Mouse (Mus musculus) mouse embryonic stem cell (cell line): Measurements from ENCODE around the gene Mrps18b.

Source experiments
- in situ Hi-C, 2 experiments: fragments of 300-500 bp; cut with MboI; formaldehyde crosslinking; loops; 1 replicate in 1 of 2; 3 replicates in 1 of 2; pipeline ENCODE4 v1.14.3; 2019 to 2020; ENCODE audit warnings: low sequenced_read_pairs in 2 of 2, low pct_unique_long_range_greater_than_20kb in 1 of 2, mixed read lengths in 1 of 2; ENCODE audit not compliant: unreplicated experiment in 1 of 2

Gene Mrps18b

DNA sequence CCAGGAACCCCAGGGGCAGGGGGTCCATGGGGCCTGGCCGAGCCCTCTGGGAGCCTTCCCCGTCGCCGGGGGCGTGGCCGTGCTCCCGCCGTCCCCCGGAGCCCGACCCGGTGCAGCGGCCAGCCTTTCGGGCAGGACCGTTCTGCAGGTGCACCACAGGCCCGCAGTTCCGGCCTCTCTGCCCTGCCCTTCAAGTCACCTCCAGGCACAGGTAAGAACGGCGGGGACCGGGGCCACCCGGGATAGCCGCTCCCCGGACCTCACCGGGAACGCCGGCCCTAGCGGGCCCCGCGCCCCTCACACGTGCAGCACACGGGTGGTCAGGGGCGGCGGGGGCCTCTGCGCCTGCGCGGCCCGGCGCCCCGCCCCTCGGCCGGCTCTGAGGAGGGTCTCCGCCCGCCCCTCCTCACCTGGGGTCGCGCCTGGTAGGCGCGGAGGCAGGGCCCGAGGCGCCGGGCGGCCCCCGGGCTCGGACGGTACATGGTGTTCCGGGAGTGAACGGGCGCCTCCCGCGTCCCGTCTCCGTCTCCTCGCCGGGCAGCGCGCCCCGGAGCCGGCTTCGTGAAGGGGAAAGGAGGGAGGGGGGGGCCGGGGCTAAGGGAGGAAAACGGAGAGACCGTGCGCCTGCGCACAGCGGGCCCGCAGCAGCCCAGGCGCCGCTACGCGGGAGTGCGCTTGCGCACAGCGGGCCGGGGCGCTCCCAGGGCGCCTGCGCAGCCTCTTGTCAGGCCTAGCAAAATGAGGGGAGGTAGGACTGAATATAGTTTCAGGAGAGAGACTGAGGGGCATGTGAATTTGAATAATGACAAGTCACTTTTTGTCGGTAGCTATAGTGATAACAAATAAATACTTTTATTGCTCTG is 19.2 kb downstream of the Mrps18b start, which contains the start of gene 2310061I04Rik:
2310061I04Rik (minus strand) TSS at position 651 of the 863 bp plus-strand sequence.
- in situ Hi-C loops: no loop called here

DNA sequence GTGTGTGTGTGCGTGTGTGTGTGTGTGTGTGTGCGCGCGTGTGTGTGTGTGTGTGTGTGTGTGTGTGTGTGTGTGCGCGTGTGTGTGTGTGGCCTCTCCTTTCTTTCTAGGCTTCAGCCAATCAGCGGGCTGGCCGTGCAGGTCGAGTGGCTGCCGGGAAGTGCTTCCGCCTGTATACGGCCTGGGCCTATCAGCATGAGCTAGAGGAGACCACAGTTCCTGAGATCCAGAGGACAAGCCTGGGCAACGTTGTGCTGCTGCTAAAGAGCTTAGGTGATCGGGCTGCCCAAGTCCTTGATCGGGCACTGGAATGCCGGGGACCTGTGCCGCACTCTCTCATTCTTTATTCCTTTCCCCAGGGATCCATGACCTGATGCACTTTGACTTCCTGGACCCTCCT is 28.5 kb downstream of the Mrps18b start:
- in situ Hi-C loops: no loop called here

DNA sequence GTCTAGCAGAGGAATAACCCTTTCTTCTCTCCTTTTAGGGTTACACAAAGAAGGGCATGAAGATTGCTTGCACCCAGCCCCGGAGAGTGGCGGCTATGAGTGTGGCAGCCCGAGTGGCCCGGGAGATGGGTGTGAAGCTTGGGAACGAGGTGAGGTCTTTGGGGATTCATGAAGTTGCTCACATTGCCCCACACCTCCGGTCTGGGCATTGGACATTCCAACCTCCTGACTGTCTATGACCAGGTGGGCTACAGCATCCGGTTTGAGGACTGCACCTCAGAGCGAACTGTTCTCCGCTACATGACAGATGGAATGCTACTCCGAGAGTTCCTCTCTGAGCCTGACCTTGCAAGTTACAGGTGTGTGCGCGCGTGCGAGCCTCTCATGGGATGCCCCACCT is 32.4 kb downstream of the Mrps18b start:
- in situ Hi-C loops: no loop called here

DNA sequence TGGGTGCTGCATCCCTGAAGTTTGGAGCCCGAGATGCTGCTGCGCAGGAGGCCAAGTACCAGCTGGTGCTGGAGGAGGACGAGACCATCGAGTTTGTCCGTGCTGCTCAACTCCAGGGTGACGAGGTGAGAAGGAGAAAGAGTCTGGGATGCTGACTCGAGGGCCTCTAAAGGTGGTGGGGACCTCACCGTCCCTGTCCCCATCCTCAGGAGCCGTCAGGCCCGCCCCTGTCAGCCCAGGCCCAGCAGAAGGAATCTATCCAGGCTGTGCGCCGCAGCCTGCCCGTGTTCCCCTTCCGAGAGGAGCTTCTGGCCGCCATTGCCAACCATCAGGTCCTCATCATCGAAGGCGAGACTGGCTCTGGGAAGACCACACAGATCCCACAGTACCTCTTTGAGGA is 33.3 kb downstream of the Mrps18b start:
- in situ Hi-C loops: no loop called here

DNA sequence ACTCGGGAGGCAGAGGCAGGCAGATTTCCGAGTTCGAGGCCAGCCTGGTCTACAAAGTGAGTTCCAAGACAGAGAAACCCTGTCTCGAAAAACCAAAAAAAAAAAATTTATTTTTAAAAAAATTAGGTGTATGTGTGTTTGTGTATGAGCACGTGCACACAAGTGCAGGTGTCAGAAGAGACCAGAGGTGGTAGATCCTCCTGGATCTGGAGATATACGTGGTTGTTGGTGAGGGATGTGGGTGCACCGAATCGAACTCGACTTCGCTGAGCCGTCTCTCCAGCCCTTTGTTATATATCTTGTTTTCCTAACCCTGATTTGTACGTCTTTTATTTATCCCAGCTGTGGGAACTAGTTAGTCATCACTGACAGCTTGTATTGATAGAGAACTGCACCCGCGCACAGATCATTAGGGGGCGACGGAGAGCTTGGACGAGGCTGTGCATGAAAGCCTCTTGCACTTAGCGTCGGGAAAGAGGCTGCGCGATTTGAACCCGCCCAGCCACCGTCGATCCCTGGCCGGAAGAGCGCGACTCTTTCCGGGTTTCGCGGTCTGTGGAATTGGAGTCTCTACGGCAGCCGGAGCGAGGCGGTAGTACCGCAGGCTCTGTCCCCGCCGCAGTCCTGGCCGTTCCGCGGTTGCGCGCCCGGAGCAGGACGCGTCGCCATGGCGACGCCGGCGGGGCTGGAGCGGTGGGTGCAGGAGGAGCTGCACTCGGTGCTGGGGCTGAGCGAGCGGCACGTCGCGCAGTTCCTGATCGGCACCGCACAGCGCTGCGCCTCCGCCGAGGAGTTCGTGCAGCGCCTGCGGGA is 36.7 kb downstream of the Mrps18b start, which contains the start of gene Dhx16:
Dhx16 (plus strand) TSS at position 575 of the 813 bp plus-strand sequence.
- in situ Hi-C loops: no loop called here

DNA sequence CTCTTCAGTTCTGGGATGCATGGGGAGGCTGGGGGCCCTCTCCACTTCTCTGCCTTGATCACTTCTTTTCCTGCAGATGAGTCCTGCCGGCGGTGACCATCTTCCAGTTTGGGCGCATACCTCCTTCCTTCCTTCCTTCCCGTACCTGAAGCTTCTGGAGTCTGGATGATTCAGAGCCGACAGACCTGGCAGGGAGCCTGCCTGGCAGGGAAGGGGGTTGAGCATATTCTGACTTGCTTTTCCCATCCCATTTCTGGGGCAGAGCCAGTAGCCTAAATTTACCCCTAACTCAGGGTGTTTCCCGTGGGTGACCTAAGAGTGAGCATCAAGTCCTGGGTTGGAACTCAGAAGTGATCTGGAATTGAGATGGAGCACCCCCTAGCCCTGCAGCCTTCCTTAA is 41.5 kb downstream of the Mrps18b start:
- in situ Hi-C loops: loop anchor here in 1 of 2 experiments (5.0 kb wide), 1 partner anchor 47 kb away; no protein-coding TSS in a partner anchor

DNA sequence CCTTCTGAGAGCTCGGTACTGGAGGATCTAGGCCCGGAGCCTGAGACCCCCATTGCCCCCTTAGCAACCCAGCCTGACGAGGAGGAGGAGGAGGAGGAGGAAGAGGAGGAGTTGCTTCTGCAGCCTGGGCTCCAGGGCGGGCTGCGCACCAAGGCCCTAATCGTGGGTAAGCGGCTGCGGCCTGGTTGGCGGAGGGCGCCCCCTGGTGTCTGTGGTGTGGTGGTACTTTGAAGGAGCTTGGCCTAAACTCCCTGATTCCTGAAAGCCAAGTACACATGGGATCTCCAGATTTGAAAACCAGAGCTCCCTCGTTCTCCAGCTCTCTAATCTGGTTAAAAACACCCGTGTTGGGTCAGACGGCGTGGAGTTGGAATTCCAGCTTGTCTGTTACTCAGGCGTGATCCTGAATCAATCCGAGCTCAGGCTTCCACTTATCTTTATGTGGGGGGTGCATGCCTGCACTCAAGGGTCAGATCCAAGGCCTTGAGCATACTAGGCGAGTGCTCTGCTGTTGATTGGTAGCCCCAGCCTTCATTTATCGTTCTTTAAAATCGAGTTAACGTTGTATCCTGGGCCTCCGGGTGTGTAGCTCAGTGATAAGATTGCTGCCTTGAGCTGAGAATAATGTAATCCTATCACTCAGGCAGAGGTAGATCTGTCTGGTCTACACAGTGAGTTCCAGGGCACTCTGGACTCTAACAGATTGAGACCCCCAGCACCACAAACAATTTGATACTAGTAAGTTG is 42.2 kb downstream of the Mrps18b start:
- in situ Hi-C loops: loop anchor here in 1 of 2 experiments (5.0 kb wide), 1 partner anchor 47 kb away; no protein-coding TSS in a partner anchor

DNA sequence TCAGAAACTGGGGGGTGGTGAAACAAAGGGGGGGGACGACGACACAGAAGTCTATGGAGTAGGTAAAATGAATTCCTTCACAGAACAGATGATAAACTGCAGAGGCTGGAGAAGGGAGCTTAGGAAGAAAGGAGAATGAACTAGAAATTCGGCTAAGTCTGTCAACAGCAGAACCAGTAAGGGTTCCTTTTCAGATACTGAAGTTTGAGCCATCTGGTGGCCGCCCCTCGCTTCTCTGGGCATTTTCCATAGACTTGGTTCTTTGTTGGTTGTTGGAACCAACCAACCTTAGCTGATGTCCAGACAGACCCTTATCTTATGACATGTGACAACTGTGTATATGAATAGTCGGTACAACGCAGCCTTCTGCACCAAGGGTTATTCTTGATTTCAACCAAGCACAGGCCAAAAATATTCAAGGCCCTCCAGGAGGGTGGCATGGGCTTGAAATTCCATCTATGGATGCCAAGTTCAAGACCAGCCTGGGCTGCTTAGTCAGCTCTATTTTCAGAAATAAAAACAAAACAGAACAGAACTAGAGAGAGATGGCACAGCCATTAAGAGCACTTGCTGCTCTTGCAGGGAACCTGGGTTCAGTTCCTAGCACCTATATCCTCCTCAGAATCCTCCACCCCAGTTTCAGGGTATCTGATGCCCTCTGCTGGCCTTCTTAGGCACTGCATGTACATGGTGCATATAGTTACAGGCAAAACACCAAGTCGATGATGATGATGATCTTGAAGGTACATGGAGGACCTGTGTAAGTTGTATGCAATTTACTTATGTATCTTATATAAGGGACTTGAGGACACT is 45.1 kb downstream of the Mrps18b start:
- in situ Hi-C loops: loop anchor here in 1 of 2 experiments (5.0 kb wide), 1 partner anchor 44 kb away; no protein-coding TSS in a partner anchor

DNA sequence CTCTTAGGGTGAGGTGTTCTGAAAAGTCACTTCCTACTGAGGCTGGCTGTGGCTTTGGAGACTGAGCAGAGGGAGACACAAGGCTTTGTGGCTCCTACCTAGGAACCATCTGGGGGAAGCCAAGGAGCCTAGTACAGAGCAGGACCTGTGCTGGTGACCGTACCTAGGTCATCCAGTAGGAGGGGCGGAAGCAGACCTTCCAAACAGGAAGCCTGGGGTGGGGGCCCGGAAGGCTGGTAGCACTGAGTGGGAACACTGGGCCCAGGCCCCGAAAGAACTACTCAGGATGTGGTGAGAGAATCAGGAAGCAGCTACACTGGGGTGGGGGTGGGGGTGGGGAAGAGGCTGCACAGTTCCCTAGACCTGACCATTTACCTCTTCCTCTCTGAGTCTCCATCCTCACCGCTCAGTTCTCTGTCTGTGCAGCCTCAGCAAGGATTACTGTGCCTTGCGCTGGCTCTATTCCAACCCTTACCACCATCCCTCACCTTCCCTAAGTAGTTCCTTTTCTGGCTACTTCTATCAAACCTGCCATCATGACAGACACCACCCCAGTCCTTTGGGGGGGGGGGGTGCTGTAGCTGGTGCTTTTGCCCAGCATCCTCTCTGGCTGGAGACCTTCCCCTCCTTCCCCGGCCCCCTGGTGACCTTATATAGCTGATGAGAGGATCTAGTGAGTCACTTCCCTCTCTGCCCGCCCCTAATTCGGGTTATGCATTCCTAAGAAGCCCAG is 45.9 kb downstream of the Mrps18b start:
- in situ Hi-C loops: loop anchor here in 1 of 2 experiments (5.0 kb wide), 1 partner anchor 43 kb away; no protein-coding TSS in a partner anchor

DNA sequence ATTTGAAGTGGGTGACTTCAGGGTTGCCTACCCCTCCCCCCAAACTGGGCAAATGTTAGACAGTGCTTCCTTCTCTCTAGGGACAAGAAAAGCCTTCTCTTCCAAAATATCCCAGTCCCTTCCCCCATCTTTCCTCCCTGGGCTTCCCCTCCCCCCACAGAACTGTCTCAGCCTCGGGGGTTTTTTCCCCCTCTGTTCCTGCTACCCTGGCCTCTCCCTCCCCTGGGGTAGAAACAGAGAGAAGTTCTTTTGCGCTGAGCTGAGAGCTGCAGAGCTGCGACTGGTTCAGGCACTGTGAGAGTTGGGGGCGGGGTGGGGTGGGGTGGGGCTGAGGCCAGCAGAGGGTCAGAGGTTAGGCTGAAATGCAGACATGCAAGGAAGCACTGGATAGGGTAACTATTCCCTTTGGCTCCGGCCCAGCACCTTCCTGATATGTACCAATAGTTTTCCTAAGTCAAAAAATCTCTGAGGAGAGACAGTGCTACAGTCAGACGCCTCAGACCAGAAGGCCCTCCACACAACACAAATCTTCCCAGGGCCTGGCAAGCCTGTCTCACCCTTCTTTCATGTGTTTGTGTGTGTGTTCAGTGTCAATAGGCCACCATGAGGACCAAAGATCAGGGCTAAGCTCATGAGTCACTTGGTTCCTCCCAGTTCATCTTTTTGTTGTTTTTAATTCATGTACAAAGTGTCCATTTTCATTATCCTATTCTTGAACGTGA is 46.7 kb downstream of the Mrps18b start:
- in situ Hi-C loops: loop anchor here (5.0 kb wide), 1 partner anchor 42 kb away; no protein-coding TSS in a partner anchor

DNA sequence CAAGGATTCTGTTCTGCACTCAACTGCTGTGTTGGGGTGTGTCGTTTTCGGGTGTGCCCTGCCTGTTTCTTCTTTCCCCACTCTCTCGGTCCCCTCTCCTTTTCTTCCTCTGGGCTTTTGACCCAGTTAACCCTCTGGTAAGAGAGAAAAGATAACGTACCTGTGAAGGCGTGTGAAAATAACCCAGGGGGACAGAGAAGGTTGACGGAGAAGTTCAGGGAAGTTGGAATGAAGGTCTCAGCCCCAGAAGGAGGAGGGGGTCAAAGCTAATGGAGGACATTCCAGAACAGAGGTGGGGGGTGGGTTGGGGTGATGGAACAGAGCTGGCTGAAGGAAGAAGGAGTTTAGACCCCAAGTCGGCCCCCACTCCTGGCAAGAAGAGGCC is 47.2 kb downstream of the Mrps18b start:
- in situ Hi-C loops: loop anchor here in 1 of 2 experiments (5.0 kb wide), 1 partner anchor 42 kb away; no protein-coding TSS in a partner anchor

DNA sequence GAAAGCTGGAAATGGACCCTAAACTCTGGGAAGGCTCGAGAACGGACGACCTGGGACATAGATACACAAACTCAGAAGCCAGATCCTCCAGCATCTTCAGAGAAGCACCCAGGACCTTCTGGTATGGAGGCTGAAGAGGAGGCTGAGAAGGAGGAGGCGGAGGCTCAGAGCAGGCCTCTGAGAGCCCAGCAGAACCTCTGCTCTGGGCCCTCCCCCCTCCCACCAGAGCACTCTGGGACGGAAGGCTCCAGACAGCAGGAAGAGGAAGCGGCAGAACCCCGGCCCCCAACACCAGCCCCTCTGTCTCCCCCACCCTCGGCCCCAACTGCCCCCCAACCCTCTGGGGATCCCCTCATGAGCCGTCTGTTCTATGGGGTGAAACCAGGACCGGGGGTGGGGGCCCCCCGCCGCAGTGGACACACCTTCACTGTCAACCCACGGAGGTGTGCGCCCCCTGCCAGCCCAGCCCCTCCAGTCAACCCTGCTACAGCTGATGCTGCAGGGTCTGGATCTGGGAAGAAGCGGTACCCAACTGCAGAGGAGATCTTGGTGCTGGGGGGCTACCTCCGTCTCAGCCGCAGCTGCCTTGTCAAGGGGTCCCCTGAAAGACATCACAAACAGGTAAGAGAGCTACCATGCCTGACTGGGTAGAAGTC is 47.9 kb downstream of the Mrps18b start:
- in situ Hi-C loops: loop anchor here in 1 of 2 experiments (5.0 kb wide), 1 partner anchor 41 kb away; no protein-coding TSS in a partner anchor

DNA sequence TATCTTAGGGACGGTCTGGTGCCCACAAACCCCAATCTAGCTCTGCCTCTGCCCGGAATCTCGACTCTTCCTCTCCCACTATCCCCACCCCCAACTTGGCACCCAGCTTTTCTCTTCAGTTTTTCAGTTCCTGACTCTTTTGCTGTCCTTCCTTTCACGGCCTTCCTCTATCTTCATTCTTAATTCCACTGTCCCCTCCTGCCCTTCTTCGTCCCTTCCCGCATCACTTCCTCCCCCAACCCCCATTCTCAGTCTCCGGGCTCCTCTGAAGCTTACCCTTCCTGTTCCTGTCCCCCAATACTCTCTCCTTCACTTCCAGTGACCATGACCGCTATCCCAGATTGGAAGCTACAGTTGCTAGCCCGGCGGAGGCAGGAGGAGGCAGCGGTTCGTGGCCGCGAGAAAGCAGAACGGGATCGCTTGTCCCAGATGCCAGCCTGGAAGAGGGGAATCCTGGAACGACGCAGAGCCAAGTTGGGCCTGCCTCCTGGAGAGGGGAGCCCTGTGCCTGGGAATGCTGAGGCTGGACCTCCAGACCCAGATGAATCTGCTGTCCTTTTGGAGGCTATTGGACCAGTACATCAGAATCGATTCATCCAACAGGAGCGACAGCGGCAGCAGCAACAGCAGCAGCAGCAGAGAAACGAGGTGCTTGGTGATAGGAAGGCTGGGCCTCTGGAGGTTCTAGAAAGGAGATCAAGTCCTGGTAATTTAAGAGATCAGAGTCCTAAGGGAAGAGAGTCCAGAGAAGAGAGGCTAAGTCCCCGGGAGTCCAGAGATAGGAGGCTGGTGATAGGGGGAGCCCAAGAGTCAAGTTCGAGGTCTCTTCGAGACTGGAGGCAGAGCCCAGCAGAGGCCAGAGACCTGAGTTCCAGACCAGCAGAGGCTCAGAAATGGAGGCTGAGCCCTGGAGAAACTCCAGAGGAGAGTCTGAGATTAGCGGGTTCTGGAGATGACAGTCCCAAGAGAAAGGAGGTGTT is 49.0 kb downstream of the Mrps18b start:
- in situ Hi-C loops: loop anchor here in 1 of 2 experiments (5.0 kb wide), 1 partner anchor 40 kb away; no protein-coding TSS in a partner anchor

DNA sequence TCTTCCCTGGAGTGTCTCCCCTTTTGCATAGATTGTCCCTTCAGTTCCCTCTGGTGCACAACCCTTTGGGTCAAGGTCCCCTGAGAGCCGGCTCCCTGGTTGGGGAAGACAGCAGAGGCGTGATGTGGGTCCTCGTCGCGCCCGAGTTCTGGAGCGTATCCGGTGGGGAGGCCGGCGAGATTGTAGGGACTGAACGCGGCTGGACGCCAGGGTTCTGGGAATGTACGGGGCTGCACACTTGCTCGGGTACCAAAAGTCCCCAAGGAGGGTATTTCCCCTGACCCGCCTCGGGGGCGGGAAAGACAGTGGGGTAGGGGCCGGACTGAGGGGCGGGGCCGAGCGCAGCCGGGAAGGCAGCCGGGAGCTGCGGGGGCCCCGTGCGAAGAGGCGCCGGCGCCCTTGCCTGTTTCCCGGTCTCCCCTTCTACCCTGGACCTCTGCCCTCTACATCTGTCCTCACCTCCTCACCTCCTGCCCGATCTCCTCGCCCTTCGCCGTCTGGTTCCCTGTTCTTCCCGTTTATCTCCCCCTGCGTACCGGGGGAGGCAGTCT is 49.8 kb downstream of the Mrps18b start:
- in situ Hi-C loops: loop anchor here in 1 of 2 experiments (5.0 kb wide), 1 partner anchor 39 kb away; no protein-coding TSS in a partner anchor
